Comparison of ENCODE assay signal across 24 mouse cellular contexts in genomic region chr5:4303616-4304015, GRCm38 (mm10).
DNase-seq lines count a peak whose midpoint lies in the region; ATAC-seq lines count a peak whose summit lies in the region.
"Had no signal": no experiment of that assay in that cellular context is flagged by ENCODE, and none has a peak within 500 bp of the region (broad histone marks: within the 10 kb centered on the region; RNA-seq: fewer than 3 reads in every experiment).

No protein-coding gene starts in this region.

- ATAC-seq in granulocyte monocyte progenitor cell, adult 5-6 weeks (replicated peaks; ENCODE audit: poor library complexity, severe bottlenecking) = no peak
- ATAC-seq: CD4-positive, CD25-positive, alpha-beta regulatory T cell, adult 4 months; forebrain, embryonic 13.5 days; forebrain, embryonic 16.5 days; hindbrain, postnatal 0 days; inflammation-experienced regulatory T-cells, adult 6 months; intestine, embryonic 16.5 days had no signal

- intact Hi-C loops in heart, postnatal 25 days (cut with DNase I) = no loop called here

- DNase-seq in adrenal gland, postnatal 10 days = peak; percentile 10
- no peak for DNase-seq in adrenal gland, adult 18-20 months (ENCODE audit: low spot score in 2 of 2)
- DNase-seq in ES-CJ7 (ENCODE audit: low read depth, low spot score) = peak; percentile 95
- DNase-seq in R1 (ENCODE audit: low read depth, low spot score) = peak; percentile 99
- peak; percentile 8 to 26 for DNase-seq in adrenal gland, postnatal 36 days
- DNase-seq in embryo, embryonic 10.5 days (ENCODE audit: low spot score) = no peak
- no peak for DNase-seq in heart, postnatal 25 days (ENCODE audit: low spot score)
- DNase-seq: cerebellum, adult 11-12 months; cerebellum, adult 8-10 months; cerebellum, postnatal 10 days; cerebellum, postnatal 36 days; gastrocnemius, postnatal 10 days; gastrocnemius, postnatal 36 days; heart, adult 11 months; heart, postnatal 36 days; kidney, adult 18-20 months; kidney, adult 9 months had no signal

Comparison
In these comparisons a context has a peak if more than half of its experiments do, and no peak if none do; other contexts are left out.
1. DNase-seq: peak in adrenal gland, postnatal 10 days (single experiment), ES-CJ7 (single experiment), R1 (single experiment) and adrenal gland, postnatal 36 days (2 of 2); none in adrenal gland, adult 18-20 months (0 of 2), embryo, embryonic 10.5 days (single experiment) and heart, postnatal 25 days (single experiment).